Mouse (Mus musculus) thymus, adult 2 months (tissue): ENCODE results near the gene Mtmr2. TPM values are rescaled to one million over a fixed set of nuclear protein-coding genes. Genes with fewer than 3 reads are reported as not detected.

Experiments
- DNase-seq: peaks from one replicate; pipeline ENCODE4 v3.0.0; 2021
- H3K27ac ChIP-seq: fragments of 200-500 bp; 2 replicates; pipeline ENCODE4 v1.5.1; 2012; ENCODE audit warnings: low read length, control low read depth; ENCODE audit not compliant: control insufficient read depth, insufficient read depth
- H3K27me3 ChIP-seq: fragments of 200-500 bp; 2 replicates; pipeline ENCODE4 v1.6.1; 2012; ENCODE audit warnings: mild to moderate bottlenecking, low read length, moderate library complexity, mixed read lengths; ENCODE audit not compliant: control insufficient read depth, insufficient read depth
- H3K36me3 ChIP-seq: fragments of 200-500 bp; 2 replicates; pipeline ENCODE4 v1.6.1; 2012; ENCODE audit warnings: mild to moderate bottlenecking, low read length, moderate library complexity; ENCODE audit not compliant: control insufficient read depth, insufficient read depth
- H3K4me1 ChIP-seq: fragments of 200-500 bp; replicated peaks from 2 replicates; pipeline ENCODE4 v1.6.1; 2012; ENCODE audit warnings: low read length; ENCODE audit not compliant: control insufficient read depth, insufficient read depth
- H3K4me3 ChIP-seq: fragments of 200-500 bp; 2 replicates; pipeline ENCODE4 v1.5.1; 2012; ENCODE audit warnings: mild to moderate bottlenecking, low read length, control low read depth, moderate library complexity; ENCODE audit not compliant: control insufficient read depth, insufficient read depth
- CTCF ChIP-seq: fragments of 200-500 bp; IDR thresholded peaks from 2 replicates; pipeline ENCODE4 v1.5.1; 2012; ENCODE audit warnings: mild to moderate bottlenecking, control low read depth, low read length, moderate library complexity, borderline replicate concordance; ENCODE audit not compliant: control insufficient read depth, poor library complexity, insufficient read depth; ENCODE audit errors: extremely low read depth
- POLR2A ChIP-seq: fragments of 200-500 bp; IDR thresholded peaks from 2 replicates; pipeline ENCODE4 v1.6.1; 2012; ENCODE audit warnings: mild to moderate bottlenecking, low read length, control low read depth, moderate library complexity; ENCODE audit not compliant: control insufficient read depth, poor library complexity, insufficient read depth; ENCODE audit errors: extremely low read depth
- WGBS: fragments of 180-500 bp; shearing (Covaris S2); methylation state at CpG from one replicate; pipeline ENCODE4 v1.1.7; 2018; 5-methylcytosine and 5-hydroxymethylcytosine counted together
- polyA plus RNA-seq: library from polyadenylated mRNA; depleted of rRNA; stranded (reverse); fragments of >200 nt; gene quantifications from 2 replicates; pipeline ENCODE4 v1.2.3, GENCODE M21; 2012

Mtmr2 gene
- polyA plus RNA-seq, 1 experiment = 25.4 TPM

- DNase-seq = no peak
- Histone ChIP-seq H3K27me3 (no peaks in the 10 kb centered on the region), H3K4me3 (no peak overlapping the region), H3K36me3 (peaks cover 50% of the 10 kb centered on the region), H3K27ac (no peak overlapping the region), H3K4me1 (no peaks in the 10 kb centered on the region)
- TF ChIP-seq POLR2A = no peak
- TF ChIP-seq CTCF = no peak
- 97% methylated on average over 2 of the region's 2 CpGs for WGBS
Observed at GRCm38 (mm10) chr9:13794756-13795155, 46.5 kb downstream of the Mtmr2 start.

- Histone ChIP-seq H3K27me3 (no peaks in the 10 kb centered on the region), H3K27ac (no peak overlapping the region), H3K4me1 (no peaks in the 10 kb centered on the region), H3K36me3 (peaks cover 71% of the 10 kb centered on the region), H3K4me3 (no peak overlapping the region)
- no peak for DNase-seq
- 92% methylated on average over 1 of the region's 1 CpGs for WGBS
- TF ChIP-seq POLR2A = no peak
- no peak for TF ChIP-seq CTCF
Observed at GRCm38 (mm10) chr9:13804480-13804879, 56.3 kb downstream of the Mtmr2 start.

GRCm38 (mm10) chr9:13806854-13807253 lies 58.6 kb downstream of the Mtmr2 start:
- 99% methylated on average over 7 of the region's 7 CpGs for WGBS
- no peaks in the 10 kb centered on the region for H3K27me3 ChIP-seq
- peaks cover 66% of the 10 kb centered on the region for H3K36me3 ChIP-seq
- TF ChIP-seq CTCF = no peak
- no peak for TF ChIP-seq POLR2A
- H3K27ac ChIP-seq = no peak overlapping the region
- H3K4me3 ChIP-seq = no peak overlapping the region
- H3K4me1 ChIP-seq = no peaks in the 10 kb centered on the region
- DNase-seq = no peak

- H3K27me3 ChIP-seq = no peaks in the 10 kb centered on the region
- peaks cover 74% of the 10 kb centered on the region for H3K36me3 ChIP-seq
- WGBS = 96% methylated on average over 5 of the region's 5 CpGs
- no peaks in the 10 kb centered on the region for H3K4me1 ChIP-seq
- H3K27ac ChIP-seq = no peak overlapping the region
- TF ChIP-seq POLR2A (no peak), CTCF (no peak)
- DNase-seq = no peak
- H3K4me3 ChIP-seq = no peak overlapping the region
Observed at GRCm38 (mm10) chr9:13807657-13808056, 59.4 kb downstream of the Mtmr2 start.

- Histone ChIP-seq H3K27me3 (no peaks in the 10 kb centered on the region), H3K27ac (no peak overlapping the region), H3K4me1 (no peaks in the 10 kb centered on the region), H3K4me3 (no peak overlapping the region), H3K36me3 (peaks cover 78% of the 10 kb centered on the region)
- TF ChIP-seq POLR2A = no peak
- DNase-seq = peak; percentile 6
Observed at GRCm38 (mm10) chr9:13809937-13810336, 61.7 kb downstream of the Mtmr2 start.

- Histone ChIP-seq H3K27me3 (no peaks in the 10 kb centered on the region), H3K36me3 (peaks cover 73% of the 10 kb centered on the region), H3K4me1 (no peaks in the 10 kb centered on the region), H3K4me3 (no peak overlapping the region), H3K27ac (no peak overlapping the region)
- 96% methylated on average over 9 of the region's 9 CpGs for WGBS
- no peak for TF ChIP-seq POLR2A
- TF ChIP-seq CTCF = no peak
- no peak for DNase-seq
Observed at GRCm38 (mm10) chr9:13818369-13818768, 70.2 kb downstream of the Mtmr2 start.

GRCm38 (mm10) chr9:13820774-13821173 lies 72.6 kb downstream of the Mtmr2 start:
- no peak overlapping the region for H3K4me3 ChIP-seq
- 83% methylated on average over 3 of the region's 3 CpGs for WGBS

More at GRCm38 (mm10) chr9:13820774-13821173, 72.6 kb downstream of the Mtmr2 start:
- H3K27ac ChIP-seq = no peak overlapping the region
- peaks cover 53% of the 10 kb centered on the region for H3K36me3 ChIP-seq
- no peaks in the 10 kb centered on the region for H3K4me1 ChIP-seq
- TF ChIP-seq POLR2A = no peak
- TF ChIP-seq CTCF = no peak
- DNase-seq = no peak
- H3K27me3 ChIP-seq = no peaks in the 10 kb centered on the region
